Mouse (Mus musculus): ENCODE data around the gene Ghr.

Gene Ghr

DNA sequence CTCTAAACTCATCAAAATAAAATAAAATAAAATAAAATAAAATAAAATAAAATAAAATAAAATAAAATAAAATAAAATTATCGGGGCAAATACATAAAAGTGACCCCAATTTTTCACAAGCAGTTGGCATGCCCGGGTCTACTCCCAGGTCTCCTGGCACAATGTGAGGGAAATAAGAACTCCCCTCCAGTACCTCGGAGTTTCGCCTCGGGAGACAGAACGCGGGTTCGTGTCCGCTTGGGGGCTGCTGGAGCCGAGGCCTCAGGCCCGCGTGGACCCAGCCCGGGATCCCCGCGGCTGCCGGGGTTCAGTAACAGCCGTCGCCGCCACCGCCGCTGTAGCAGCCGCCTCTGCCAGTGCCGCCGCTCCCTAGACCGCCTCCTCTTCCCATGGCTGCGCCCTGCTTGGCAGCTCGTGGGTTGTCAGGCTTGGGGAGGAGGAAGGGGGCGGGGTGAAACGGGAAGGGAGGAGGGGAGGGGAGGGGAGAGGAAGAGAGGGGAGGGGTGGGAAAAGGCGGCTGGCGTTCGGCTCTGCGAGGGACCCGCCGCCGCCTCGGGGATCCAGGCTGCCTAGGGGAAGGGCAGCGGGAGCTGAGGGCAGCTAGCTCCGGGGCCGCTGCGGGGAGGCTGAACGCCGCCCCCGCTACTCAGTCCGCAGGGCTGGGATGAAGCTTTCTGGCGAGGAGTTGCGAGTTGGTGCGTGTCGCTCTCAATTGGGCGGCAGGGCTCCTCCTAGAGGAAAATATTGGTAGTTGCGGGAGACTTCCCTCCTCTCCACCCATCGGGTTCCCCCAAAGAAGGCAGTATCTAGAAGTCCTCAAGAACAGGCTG is at the start of gene Ghr:
Gene Ghr, minus strand, starts transcription at position 686 of the 830 bp plus-strand sequence.
- peak; percentile 74 to 85 for DNase-seq (ENCODE audit: low spot score in 2 of 2)

DNA sequence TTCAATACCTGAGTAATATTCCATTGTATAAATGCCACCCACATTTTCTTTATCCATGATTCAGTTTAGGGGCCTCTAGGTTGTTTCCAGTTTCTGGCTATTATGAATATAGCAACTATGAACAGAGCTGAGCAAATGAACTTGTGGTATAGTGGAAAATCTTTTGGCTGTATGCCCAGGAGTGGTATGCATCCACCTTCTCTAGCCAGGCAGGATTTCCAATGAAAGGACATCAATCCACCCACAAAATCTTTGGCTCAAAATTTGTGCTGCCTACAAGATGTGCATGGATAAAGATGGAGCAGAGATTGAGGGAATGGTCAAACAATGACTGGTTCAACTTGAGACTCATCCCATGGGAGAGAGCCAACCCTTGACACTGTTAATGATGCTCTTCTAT is 39.5 kb upstream of the Ghr start:
- no peak for DNase-seq (ENCODE audit: low spot score in 2 of 2)

DNA sequence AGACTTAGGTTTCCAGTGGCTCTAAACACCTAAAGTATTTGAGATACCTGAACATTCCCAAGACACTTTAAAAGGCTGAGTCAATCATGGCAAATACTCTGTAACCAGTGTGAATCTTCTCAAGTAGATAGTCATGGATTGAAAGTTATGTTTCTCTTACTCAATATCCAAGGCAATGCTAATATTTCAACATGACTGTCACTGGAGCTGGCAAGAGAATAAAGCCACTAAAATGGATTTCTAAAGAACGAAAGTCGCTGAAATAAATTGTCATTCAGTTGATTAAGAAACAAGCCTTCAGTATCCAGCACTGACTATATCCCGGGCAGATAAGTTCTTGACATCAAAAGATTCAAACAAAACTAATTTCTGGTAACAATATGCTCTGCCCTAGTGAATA is 37.1 kb upstream of the Ghr start:
- no peak for DNase-seq (ENCODE audit: low spot score in 2 of 2)

DNA sequence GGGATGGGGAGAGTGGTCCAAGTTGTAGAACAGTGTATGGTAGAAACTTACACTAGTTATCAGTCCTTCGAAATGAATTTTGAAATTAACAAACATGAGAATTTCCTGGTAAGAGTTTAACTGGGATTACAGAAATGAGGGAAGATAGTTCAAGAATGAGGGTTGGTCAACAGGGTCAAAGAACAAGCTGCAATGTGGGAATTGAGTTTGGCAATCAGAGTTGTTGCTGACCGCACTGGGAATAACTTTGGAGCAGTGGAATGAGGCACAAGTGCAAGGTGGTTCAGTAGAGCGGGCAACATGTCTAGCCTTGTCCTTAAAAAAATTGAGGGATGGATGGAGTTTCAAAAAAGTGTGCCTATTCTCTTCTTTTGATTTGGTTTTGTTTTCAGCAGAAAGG is 35.0 kb upstream of the Ghr start:
- DNase-seq (ENCODE audit: low spot score in 2 of 2), result no peak

DNA sequence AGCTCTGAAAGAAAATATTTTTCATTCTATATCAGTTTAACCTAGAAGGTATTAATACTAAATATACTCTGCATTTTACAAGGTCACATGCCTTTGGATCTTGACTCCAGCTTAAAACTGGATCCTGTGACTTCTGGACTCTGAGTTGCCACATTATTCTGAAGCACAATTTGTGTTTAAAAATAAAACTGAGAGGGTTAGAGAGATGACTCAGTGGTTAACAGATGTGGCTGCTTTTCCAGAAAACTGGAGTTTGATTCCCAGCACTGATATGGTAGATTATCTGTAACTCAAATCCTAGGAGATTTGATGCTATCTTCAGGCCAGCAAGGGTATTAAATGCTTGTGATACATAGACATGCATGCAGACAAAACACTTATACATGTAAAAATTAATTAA is 28.7 kb upstream of the Ghr start:
- DNase-seq (ENCODE audit: low spot score in 2 of 2), result no peak

DNA sequence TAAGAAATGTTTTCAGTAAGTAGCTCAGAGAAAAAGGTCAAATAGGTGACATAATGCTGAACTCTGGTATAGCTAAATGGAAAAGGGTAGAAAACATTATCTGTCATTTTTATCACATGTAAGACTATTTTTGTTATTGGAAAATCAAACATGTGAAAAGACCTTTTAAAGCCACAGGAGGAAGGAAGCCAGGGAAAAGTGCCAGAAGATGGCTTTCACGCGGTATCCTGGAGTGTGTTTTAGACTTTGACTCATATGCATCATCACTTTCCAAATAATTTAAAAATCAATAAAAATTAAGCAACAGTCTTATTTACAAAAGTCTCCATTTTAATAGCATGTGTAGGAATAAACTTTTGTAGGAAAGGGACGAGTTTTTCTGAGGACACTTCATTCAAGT is 24.7 kb upstream of the Ghr start:
- DNase-seq (ENCODE audit: low spot score in 2 of 2), result no peak

DNA sequence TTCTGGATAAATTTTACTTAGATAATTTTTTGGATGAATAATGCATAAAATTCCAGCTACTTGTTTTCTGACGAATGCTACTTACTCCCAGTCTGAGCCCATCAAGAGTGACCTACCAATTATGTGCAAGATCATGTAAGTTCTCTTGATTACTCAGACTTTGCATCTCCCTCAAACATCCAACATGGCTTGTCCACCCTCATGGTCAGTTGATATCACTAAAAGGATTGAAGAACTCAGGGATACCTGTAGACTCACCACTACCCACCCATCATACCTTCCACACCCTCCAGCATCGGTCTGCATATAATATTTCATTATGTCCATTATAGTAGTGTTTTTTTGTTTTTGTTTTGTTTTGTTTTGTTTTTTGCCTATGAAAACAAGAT is 18.8 kb upstream of the Ghr start:
- no peak for DNase-seq (ENCODE audit: low spot score in 2 of 2)

DNA sequence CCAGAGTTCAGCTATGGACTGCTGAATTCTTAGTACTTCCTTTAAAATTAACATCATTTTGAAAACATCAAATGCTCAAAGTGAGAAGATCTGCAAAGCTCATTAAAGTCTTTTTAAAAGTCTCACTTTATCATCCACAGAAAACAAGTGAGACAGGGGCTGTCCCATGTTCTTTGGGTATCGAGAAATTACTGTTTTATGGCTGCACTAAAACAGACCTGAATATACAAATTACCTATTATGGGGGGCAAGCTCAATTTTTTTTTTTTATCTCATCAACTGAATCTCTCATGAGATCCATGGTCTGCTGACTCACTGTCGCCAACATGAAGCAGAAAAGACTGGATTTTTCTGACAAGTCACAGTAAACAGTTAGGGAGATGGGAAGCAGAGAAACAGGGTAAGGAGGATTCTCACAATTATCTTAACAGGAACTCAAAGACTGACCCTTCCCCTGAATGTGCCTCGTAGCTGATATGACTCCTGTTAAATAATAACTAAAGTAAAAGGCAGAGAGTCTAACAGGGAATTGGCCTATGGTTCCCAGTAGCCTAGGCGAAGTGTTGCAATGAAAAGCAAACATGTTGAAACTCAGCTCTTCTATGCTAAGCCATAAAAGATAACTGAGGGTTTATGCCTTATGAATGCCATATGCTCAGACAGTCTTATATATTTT is 18.3 kb upstream of the Ghr start:
- no peak for DNase-seq (ENCODE audit: low spot score in 2 of 2)

DNA sequence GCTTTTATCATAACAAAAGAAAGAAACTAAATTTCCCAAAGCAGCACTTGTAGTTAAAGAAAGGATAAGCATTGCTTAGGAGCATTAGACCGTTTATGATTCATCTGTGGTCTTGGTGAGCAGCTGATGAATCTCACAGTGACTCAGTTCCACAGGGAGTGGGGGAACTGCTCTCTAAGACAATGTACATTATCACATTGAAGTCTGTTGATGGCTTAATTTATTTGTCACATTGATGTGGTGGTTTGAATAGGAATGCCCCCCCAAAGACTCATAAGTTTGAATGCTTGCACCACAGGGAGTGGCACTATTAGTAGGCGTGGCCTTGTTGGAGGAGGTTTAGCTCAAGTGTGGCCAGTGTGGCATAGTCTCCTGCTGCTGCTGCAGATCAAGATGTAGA is 4.6 kb upstream of the Ghr start:
- DNase-seq (ENCODE audit: low spot score in 2 of 2), result no peak

DNA sequence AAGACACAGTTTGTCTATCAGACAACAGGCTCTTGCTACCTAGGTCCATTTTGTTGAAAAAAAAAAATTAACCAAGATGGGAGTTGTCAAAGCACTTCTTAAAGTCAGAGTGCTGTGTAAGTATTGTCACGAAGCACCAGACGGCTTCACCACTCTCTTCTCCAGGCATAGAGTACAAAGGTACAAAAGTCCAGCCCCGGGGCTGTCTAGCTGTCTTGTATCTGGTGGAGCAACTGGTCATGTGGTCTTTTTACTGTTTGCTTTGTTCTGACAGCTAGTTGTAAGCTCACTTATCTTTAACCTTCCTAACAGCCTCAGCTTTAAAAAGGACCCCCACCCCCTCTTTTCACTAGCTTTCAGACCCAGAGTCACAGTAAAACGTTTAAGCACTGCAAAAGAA is 1.1 kb upstream of the Ghr start:
- no peak for DNase-seq (ENCODE audit: low spot score in 2 of 2)

DNA sequence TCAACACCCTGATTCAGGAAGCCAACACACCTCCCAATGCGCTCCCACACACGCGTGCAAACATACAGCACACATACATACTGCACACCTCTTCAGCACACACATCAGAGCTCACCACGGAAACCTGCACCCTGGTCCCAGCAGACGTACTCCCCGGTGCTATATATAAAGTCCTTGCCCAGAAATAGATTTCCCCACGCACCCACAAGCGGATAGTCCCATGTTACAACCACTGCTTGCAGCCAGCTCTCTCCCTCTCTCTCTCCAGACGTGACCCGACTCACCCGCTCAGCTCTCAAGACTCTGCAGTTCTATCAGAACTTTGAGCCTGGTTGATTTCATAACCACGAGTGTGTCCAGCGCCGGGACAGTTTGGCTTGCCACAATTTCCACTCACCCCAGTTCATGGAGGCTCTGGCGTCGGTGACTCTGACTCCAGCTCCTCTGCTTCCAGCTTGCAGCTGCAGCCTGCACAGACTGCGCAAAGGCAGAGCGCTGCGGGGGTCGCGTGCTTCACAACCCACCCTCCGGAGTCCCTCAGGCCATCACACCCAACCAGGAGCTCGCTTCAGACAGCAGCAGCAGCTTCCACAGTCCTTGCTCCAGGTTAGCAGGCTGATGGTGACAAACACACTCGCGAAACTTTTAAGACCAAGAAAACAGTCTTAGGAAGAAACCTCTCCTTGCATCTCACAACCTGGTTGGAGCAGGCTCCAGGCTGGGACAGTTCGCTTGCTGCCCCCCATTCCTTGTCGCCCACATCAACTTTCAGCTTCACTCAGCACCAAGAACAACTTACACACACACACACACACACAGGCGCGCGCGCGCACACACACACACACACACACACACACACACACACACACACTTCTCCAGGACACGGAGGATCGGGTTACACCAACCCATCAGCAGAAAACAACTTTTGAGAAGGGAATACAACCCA is 1.2 kb downstream of the Ghr start:
- peak; percentile 19 to 49 for DNase-seq (ENCODE audit: low spot score in 2 of 2)

DNA sequence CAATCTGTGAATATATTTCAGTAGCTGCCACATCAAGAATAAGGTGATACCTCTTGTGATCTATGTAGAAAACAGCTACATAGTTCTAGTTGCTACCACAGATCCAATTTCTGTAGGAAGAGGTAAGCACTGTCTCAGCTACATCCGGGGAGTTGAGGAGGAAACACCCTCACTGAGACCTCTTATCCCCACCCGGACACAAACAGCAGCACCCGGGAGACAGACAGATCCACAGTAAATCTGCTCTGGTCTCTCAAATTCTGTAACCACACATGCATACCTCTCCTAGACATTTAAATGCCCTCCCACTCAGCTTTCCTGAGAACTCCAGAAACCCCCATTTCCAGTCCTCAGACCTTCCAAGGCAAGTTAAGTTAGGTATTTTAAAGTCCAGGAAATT is 2.0 kb downstream of the Ghr start:
- DNase-seq (ENCODE audit: low spot score in 2 of 2), result no peak

DNA sequence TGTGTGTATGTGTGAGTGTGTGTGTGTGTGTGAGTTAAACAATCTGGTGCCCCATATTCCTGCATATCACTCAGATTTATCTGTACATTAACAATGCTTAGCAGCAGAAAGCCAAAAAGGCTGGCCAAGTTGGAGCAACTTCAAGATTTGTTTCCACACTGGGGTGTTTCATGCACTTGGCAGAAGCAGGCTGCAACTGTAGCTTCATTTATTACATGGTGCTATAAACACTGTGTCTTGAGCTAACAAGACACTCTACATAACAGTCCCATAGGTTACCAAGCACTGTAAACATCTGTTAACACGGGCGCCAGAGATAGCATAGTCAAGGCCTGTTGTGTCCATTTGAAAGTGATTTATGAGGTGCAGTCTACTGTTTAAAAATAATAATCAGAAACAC is 3.1 kb downstream of the Ghr start:
- no peak for DNase-seq (ENCODE audit: low spot score in 2 of 2)

DNA sequence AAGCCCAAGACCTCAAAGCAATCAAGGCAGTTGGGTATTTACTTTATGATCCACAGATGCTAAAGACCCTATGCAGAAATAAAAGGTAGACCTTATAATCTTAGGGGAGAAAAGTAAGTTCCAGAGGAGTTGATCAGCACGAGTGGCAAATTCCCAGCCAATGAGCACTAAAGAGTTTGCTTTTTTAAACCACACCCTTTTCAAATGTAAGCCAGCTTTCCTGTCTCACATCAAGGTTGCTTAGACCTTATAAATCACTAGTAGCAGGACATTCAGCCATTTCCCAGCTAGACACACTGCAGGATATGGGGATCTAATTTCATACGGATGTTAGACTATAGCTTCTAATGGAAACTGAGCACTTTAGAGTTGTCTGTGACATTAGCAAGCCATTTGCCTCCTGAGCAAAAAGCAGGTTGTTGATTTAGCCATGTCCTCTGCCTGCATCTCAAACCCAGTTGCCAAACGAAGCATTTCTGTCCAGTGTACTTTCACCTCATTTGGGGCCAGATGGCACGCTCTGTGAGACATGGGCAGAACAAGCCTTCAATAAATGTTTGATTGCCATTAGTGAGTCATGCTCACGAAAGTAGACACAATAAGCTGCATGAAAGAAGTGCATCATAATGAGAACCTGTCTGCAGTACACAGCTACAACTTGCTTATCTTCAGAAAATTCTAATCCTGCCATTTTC is 4.9 kb downstream of the Ghr start:
- DNase-seq (ENCODE audit: low spot score in 2 of 2), result no peak

DNA sequence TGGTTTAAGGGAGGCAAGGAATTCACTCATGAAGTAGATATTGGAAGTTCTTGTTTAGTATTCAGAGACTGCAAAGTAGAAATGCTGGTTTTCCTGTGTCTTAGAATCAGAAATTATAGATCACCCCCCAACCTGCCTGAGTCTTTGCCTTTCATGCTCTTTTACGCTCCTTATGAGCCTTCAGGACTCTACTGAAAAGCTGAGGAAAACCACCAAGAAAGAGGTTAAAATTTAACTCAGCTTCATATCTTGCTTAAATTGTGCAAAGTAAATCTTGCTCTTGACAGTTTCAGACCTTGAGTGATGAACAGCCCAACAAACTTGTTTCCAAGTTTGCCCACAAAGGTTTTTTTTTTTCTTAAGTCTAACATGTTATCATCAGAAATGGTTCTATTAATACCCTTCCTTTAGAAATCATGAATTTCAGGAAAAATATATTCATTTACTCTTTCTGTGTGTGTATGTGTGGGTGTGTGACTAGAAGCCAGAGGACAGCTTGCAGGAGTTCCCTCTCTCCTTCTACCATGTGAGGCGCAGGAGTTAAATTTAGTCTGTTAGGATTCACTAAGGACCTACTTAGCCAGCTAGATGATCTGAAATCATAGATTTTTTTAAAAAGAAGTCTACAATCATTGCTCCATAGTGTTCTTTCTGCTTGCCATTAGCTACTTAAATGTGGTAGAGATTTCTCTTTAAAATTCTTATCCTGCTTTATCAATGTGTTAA is 14.0 kb downstream of the Ghr start:
- DNase-seq (ENCODE audit: low spot score in 2 of 2), result no peak

DNA sequence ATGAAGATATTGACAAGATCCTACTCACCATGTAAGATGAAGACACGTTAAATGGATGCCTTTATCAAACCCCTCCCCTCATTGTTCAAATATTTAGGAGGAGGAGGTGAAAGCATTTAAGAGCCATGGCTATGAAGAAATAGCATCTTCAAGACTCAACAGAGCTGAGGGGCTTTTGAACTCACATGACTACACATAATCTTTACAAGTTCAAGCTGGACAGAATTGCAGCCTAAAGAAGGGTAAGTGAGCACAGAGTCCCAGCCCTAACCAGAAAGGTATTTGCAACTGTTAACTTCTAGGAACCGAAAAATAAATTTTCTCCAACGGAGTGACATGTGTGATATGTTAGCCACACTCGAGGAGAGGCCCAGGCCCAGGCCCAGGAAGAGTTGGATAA is 18.7 kb downstream of the Ghr start:
- no peak for DNase-seq (ENCODE audit: low spot score in 2 of 2)

DNA sequence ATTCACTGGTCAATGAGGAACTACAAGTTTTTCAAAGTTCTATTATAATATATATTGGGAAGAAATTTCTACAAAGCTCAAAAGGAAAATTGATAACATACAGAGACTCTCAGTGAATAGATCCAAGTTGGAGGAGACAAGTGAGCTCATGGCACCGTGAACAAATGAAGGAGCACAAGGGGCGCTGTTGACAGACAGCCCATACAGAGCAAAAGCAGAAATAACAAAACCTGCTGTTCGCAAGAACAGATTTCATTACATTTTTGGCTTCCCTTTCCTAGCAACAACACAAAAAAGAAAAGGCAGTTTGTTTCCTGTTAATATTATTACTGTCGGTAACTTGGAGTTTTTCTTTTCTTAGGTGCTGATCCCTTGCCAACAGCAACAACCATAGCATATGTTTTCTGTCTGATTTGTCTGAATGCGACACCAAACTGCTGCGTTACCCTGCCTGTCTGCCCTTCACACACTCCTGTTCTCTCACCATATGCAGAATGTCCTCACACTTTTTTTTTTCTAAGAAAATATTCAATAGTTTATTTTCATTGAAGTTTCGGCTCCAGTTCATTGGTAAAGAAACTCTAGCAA is 19.3 kb downstream of the Ghr start:
- DNase-seq (ENCODE audit: low spot score in 2 of 2), result no peak

DNA sequence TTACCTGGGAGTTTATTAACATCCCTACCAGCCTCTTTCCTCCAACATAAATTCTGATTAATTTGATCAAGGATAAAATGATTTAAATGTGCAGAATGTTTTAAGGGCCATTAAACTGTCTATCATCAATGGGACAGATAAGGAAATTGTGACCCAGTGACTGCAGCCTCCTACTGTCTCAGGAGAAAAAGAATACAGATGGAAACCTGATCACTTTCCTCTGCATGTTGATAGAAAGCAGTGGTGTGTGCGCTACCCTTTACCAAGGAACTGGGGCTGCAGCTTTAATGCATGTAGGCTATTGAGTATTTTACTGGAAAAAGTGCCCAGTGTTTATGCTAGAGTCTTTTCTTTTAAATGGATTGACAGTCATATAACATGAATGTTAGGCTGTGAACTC is 19.8 kb downstream of the Ghr start:
- DNase-seq (ENCODE audit: low spot score in 2 of 2), result no peak

DNA sequence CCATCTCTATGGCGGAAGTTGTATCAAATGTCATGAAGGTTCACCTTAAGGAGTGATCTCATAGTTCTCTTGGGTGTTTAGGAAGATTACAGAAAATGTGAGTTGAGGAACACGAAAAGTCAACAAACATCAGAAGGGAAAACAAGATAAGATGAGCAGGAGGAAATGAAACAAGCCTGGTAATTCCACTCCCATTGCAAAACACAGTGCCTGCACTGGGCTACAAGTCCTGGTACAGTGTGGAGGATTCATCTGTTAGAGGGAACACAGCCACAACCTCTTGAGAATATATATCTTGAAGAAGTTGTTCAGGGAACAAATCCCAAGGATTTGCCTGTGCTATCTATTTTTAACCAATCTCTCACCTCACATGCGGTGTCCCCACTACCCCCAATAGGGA is 24.8 kb downstream of the Ghr start:
- no peak for DNase-seq (ENCODE audit: low spot score in 2 of 2)

DNA sequence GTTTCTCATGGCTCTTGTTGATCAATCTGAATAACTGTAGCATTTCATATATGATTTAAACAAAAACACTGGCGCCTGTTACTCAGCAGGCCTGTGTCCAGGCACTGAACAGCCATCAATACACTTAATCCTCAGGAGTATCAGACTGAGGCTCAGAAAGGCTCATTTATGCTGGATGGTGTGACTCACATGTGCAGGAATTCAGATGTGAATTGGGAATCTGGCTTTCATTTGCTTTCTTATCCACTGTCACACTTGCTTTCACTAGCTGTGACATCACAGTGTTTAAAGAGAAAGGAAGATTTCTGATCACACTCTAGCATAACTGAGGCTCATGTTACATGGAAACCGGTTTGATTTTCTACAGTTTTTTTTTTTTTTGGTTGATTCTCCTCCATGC is 39.0 kb downstream of the Ghr start:
- no peak for DNase-seq (ENCODE audit: low spot score in 2 of 2)
